Mouse (Mus musculus): Measurements from ENCODE around the gene Tlr4. TPM values are rescaled to one million over a fixed set of nuclear protein-coding genes. Genes with fewer than 3 reads are reported as not detected.

Gene Tlr4
- polyA plus RNA-seq, 1 experiment from 2014 or later: 1.7 TPM

DNA sequence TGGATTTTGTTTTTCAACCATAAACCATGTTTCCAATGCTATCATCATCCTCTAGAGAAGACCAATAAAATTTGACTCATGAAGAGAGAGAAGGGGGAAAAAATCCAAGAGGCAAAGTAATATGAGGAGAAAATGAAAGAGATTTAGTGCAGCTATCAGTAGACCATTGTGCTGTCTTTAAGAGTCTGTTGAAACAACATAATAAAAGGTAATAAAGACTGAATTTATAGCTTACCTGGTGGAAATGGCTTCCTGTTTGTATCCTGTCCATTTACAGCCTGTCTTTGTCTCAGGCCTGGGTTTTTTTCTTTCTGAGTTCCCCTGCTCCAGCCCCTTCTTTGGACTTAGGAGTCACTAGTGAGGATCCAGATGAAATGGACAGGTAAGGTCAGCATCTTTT lies 81.0 kb downstream of the Tlr4 start:
- Histone ChIP-seq H3K9ac (no peak overlapping the region), H3K27ac (no peak overlapping the region), H3K36me3 (no peaks in the 10 kb centered on the region), H3K9me3 (no peaks in the 10 kb centered on the region), H3K4me1 (no peaks in the 10 kb centered on the region), H3K4me3 (no peak overlapping the region), H3K4me2 (no peak overlapping the region), H3K27me3 (no peaks in the 10 kb centered on the region)
- ATAC-seq (ENCODE audit: borderline replicate concordance, extremely low read depth, low FRiP score, low TSS enrichment): no peak

DNA sequence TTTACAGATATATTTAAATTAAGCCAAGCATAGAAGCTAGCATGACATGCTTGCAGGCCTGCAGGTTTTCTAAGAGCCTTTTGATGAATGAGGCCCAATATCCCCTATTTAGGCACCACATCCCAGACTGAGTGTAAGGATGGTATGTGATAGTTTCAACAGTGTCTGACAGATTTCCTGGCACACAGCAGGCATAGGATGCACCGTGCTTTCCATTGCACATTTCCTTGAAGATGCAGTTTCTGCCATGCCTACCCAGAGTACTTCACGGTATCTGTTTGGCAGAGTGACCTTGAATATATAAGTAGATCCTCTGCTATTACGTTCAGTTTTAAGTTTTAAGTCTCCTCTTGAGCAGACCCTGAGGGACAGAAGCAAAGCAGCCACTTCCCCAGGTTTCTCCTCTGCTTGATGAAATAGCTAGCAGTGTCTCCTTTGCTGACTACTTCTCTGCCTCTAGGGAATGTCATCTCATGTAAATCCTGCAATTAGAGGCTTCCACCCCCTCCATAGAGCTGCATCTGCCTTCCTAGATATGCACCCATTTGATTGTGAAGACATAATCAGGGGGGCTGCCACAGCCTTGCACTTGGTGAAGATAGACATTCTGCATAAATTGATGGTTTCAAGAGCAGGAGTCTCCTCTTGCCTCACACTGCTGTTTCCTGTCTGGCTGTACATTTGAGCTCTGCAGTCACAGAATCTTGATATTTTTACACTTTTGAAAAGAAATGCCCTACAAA lies 92.4 kb downstream of the Tlr4 start:
- H3K4me1 ChIP-seq: no peaks in the 10 kb centered on the region
- H3K36me3 ChIP-seq: no peaks in the 10 kb centered on the region
- no peak overlapping the region for H3K9ac ChIP-seq
- H3K27ac ChIP-seq: no peak overlapping the region
- WGBS: 81% methylated on average over 3 of the region's 3 CpGs
- H3K4me2 ChIP-seq: no peak overlapping the region
- no peaks in the 10 kb centered on the region for H3K9me3 ChIP-seq
- no peak for ATAC-seq (ENCODE audit: borderline replicate concordance, extremely low read depth, low FRiP score, low TSS enrichment)
- no peaks in the 10 kb centered on the region for H3K27me3 ChIP-seq
- no peak overlapping the region for H3K4me3 ChIP-seq

- Histone ChIP-seq H3K36me3 (no peaks in the 10 kb centered on the region), H3K4me2 (no peak overlapping the region), H3K9ac (no peak overlapping the region), H3K27ac (no peak overlapping the region), H3K4me3 (no peak overlapping the region), H3K4me1 (no peaks in the 10 kb centered on the region), H3K27me3 (no peaks in the 10 kb centered on the region), H3K9me3 (no peaks in the 10 kb centered on the region)
- no peak for ATAC-seq (ENCODE audit: borderline replicate concordance, extremely low read depth, low FRiP score, low TSS enrichment)
- 32% methylated on average over 3 of the region's 3 CpGs for WGBS
These were observed 96.4 kb downstream of the Tlr4 start for GRCm38 (mm10) chr4:66923616-66924276.

DNA sequence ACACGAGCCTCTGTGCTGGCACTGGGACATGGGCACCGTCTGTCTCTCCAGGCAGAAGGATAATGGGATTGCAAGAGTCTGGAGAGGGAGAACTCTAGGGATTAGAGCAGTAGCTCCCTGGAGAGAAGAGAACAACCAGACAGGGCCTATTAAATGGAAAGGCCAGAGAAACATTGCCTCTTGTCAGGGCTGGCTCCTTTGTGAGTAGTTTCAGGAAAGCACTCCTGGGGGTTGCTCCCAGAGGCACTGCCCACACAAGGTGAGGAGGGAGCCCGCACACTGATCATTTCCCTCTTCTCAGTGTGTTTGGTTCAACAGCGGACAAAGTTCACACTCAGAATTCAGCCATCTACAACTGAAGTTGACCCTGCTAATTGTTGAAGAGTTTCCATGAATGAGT lies 98.7 kb downstream of the Tlr4 start:
- H3K9me3 ChIP-seq: no peaks in the 10 kb centered on the region
- H3K4me3 ChIP-seq: no peak overlapping the region
- 49% methylated on average over 4 of the region's 4 CpGs for WGBS
- no peaks in the 10 kb centered on the region for H3K36me3 ChIP-seq
- H3K27me3 ChIP-seq: no peaks in the 10 kb centered on the region
- no peak overlapping the region for H3K27ac ChIP-seq
- no peak overlapping the region for H3K4me2 ChIP-seq
- no peaks in the 10 kb centered on the region for H3K4me1 ChIP-seq
- no peak overlapping the region for H3K9ac ChIP-seq
- no peak for ATAC-seq (ENCODE audit: borderline replicate concordance, extremely low read depth, low FRiP score, low TSS enrichment)

- Histone ChIP-seq H3K4me1 (no peaks in the 10 kb centered on the region), H3K27ac (no peak overlapping the region), H3K4me3 (no peak overlapping the region), H3K4me2 (no peak overlapping the region), H3K9ac (no peak overlapping the region), H3K9me3 (no peaks in the 10 kb centered on the region), H3K36me3 (no peaks in the 10 kb centered on the region), H3K27me3 (no peaks in the 10 kb centered on the region)
- WGBS: 54% methylated on average over 2 of the region's 2 CpGs
- ATAC-seq (ENCODE audit: borderline replicate concordance, extremely low read depth, low FRiP score, low TSS enrichment): no peak
These were observed 100.2 kb downstream of the Tlr4 start for GRCm38 (mm10) chr4:66927537-66928088.

DNA sequence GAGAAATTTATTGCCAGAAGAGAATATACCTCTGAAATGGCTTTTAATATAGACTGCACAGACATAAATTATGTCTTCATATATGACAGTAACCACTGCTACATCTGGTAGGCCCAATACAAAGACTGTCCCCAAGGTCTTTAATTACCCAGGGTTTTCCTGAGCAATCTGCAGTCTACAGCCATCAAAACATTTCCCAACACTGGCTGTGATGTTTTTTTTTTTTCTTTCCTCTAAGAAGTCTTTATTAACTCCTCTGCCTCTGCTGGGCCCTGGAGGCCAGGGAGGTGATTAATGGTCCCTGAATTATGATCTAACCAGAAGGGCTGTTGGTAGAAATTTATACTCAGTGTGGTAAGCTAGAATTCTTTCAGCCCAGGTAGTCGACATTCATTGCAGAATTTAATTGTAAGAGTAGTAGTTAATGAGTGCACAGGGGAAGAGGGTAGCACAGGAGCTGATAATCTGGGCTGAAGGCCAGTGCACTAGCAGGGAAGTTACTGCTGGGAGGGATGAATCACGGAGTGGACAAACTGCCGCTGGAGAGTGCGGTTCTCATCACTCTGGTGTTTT lies 111.2 kb downstream of the Tlr4 start:
- no peak for ATAC-seq (ENCODE audit: borderline replicate concordance, extremely low read depth, low FRiP score, low TSS enrichment)
- H3K4me1 ChIP-seq: no peaks in the 10 kb centered on the region
- H3K4me3 ChIP-seq: no peak overlapping the region
- H3K36me3 ChIP-seq: no peaks in the 10 kb centered on the region
- H3K9ac ChIP-seq: no peak overlapping the region
- H3K4me2 ChIP-seq: no peak overlapping the region
- no peaks in the 10 kb centered on the region for H3K9me3 ChIP-seq
- WGBS: 65% methylated on average over 4 of the region's 4 CpGs
- no peaks in the 10 kb centered on the region for H3K27me3 ChIP-seq
- no peak overlapping the region for H3K27ac ChIP-seq

- Histone ChIP-seq H3K4me1 (no peaks in the 10 kb centered on the region), H3K9me3 (no peaks in the 10 kb centered on the region), H3K9ac (no peak overlapping the region), H3K4me2 (no peak overlapping the region), H3K4me3 (no peak overlapping the region), H3K27ac (no peak overlapping the region), H3K27me3 (no peaks in the 10 kb centered on the region), H3K36me3 (no peaks in the 10 kb centered on the region)
- ATAC-seq (ENCODE audit: borderline replicate concordance, extremely low read depth, low FRiP score, low TSS enrichment): no peak
- WGBS: 57% methylated on average over 1 of the region's 1 CpGs
These were observed 114.5 kb downstream of the Tlr4 start for GRCm38 (mm10) chr4:66941894-66942293.

- H3K4me3 ChIP-seq: no peak overlapping the region
- H3K4me2 ChIP-seq: no peak overlapping the region
- no peak overlapping the region for H3K27ac ChIP-seq
- no peak overlapping the region for H3K9ac ChIP-seq
- no peak for ATAC-seq (ENCODE audit: borderline replicate concordance, extremely low read depth, low FRiP score, low TSS enrichment)
- H3K4me1 ChIP-seq: no peaks in the 10 kb centered on the region
- H3K27me3 ChIP-seq: no peaks in the 10 kb centered on the region
- H3K36me3 ChIP-seq: no peaks in the 10 kb centered on the region
- H3K9me3 ChIP-seq: no peaks in the 10 kb centered on the region
These were observed 116.3 kb downstream of the Tlr4 start for GRCm38 (mm10) chr4:66943699-66944098.

DNA sequence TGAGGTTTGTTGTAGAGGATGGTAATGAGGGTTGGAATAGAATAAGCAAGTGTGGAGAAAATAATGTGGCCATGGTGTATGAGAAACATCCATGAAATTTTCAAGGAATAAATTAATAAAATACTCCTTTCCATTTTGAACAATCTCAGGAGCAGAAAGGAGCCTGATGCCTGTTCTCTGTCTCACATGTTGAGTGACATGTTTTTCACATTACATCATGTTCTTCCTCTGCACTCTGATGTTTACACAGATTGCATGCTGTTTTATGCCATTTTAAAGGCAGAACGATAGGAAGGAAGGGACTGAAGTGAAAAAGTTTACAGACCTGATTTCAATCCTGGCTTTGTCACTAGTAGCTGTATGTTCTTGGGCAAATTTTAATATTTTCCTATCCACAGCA lies 120.3 kb downstream of the Tlr4 start:
- Histone ChIP-seq H3K9me3 (no peaks in the 10 kb centered on the region), H3K4me3 (no peak overlapping the region), H3K9ac (no peak overlapping the region), H3K4me1 (no peaks in the 10 kb centered on the region), H3K4me2 (no peak overlapping the region), H3K27me3 (no peaks in the 10 kb centered on the region), H3K36me3 (no peaks in the 10 kb centered on the region), H3K27ac (no peak overlapping the region)
- no peak for ATAC-seq (ENCODE audit: borderline replicate concordance, extremely low read depth, low FRiP score, low TSS enrichment)
- 10% methylated on average over 1 of the region's 1 CpGs for WGBS

DNA sequence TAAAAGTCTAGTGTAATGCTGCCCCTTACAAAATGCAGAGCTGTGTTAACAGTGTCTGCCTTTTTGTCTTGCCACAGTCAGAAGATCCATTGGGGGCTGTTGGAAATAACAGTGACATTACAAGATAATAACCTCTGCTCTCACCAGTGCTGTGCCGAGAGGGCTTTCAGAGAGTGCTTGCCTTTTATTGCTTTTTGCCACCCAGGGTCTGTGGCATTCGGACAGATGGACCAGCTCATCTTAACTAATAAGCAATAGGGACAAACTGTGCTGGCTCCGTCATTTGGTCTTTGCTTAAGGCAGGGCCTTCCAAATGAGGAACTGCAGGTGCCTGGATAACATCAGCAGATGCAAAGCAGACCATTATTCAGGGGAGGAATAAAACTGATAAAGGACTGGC lies 147.5 kb downstream of the Tlr4 start:
- 68% methylated on average over 3 of the region's 3 CpGs for WGBS
- Histone ChIP-seq H3K4me2 (no peak overlapping the region), H3K9ac (no peak overlapping the region), H3K4me1 (no peaks in the 10 kb centered on the region), H3K27me3 (no peaks in the 10 kb centered on the region), H3K4me3 (no peak overlapping the region), H3K27ac (no peak overlapping the region), H3K9me3 (no peaks in the 10 kb centered on the region), H3K36me3 (no peaks in the 10 kb centered on the region)
- ATAC-seq (ENCODE audit: borderline replicate concordance, extremely low read depth, low FRiP score, low TSS enrichment): no peak
